In the genomic region with DNA sequence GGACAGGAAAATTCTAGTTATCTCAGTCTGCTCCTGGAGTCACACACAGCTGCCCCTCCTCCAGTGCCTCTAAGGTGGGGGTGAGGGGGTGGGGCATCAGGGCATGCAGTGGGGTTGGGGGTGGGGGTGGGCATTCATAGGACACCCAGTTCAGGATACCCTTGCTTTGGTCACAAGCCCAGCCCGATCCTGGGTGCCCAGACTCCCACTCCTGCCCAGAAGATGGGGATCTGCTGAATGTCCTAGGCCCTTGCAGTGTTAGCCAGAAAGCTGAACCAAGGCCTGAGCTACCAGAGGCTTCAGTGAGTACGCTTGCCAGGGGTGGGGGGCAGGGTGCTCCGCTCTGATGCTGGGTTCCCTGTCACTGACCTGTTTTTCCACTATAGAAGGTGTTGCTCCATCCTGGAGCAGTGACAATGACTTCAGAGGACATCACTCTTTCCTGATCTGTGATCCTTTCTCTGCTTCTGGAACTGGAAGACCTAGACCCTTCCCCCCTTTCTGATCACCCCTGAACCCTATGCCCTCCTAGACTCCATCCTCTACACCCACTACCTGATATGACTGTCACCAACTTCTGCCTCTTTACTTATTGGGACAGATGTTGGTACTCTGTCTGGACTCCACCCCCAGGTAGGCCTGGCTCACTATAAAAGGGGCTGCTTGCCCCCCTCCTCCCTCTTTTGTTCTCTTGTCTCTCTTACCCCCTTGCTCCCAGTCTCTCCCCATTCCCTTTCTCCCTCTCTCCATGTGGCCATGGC, we compare ENCODE assay signal across 10 mouse cellular contexts.
A peak's percentile ranks its signal among the peaks of the same experiment; 100 is the strongest.
DNase-seq lines count a peak whose midpoint lies in the region; ATAC-seq and TF ChIP-seq lines count a peak whose summit lies in the region.
"Had no signal": no experiment of that assay in that cellular context is flagged by ENCODE, and none has a peak within 500 bp of the region (broad histone marks: within the 10 kb centered on the region; RNA-seq: fewer than 3 reads in every experiment).

No protein-coding gene starts in this region.

- peak; percentile 51; the same call in 1 of the 2 replicates for ATAC-seq in forebrain, embryonic 11.5 days (replicated peaks; ENCODE audit: low FRiP score)
- peak; percentile 59 for ATAC-seq in neural tube, embryonic 15.5 days (ENCODE audit: low FRiP score)
- no peak; the same call in 1 of the 2 replicates for ATAC-seq in stomach, postnatal 0 days (ENCODE audit: low FRiP score, low TSS enrichment)

- no peak overlapping the region for H3K4me2 ChIP-seq in forebrain, embryonic 11.5 days (ENCODE audit: low read depth, low read length, severe bottlenecking)
- H3K4me2 ChIP-seq in neural tube, embryonic 15.5 days = no peak overlapping the region
- no peak overlapping the region for H3K4me2 ChIP-seq in stomach, postnatal 0 days (replicated peaks; ENCODE audit: low read depth)
- H3K4me2 ChIP-seq: heart, embryonic 12.5 days; lung, embryonic 15.5 days had no signal

- no peak for TF ChIP-seq EP300 in stomach, postnatal 0 days (optimal IDR thresholded peaks at IDR 0.05)

- intact Hi-C loops in gastrocnemius, adult 2 months (cut with DNase I) = loop anchor here (2.0 to 5.0 kb wide), 4 partner anchors 219 to 594 kb away; a partner anchor contains a TSS

- no peaks in the 10 kb centered on the region for H3K36me3 ChIP-seq in forebrain, embryonic 11.5 days (ENCODE audit: control insufficient read depth, insufficient read depth, low read length)
- H3K36me3 ChIP-seq in neural tube, embryonic 15.5 days = no peaks in the 10 kb centered on the region
- no peaks in the 10 kb centered on the region for H3K36me3 ChIP-seq in stomach, postnatal 0 days (ENCODE audit: control insufficient read depth, insufficient read depth, low read length)
- H3K36me3 ChIP-seq: heart, embryonic 12.5 days; lung, embryonic 15.5 days had no signal

- no peak overlapping the region for H3K4me3 ChIP-seq in forebrain, embryonic 11.5 days (ENCODE audit: low read depth, low read length)
- no peak overlapping the region for H3K4me3 ChIP-seq in neural tube, embryonic 15.5 days (replicated peaks)
- H3K4me3 ChIP-seq in gastrocnemius, adult 2 months = no peak overlapping the region
- H3K4me3 ChIP-seq in stomach, postnatal 0 days (ENCODE audit: low read depth, low read length) = no peak overlapping the region
- H3K4me3 ChIP-seq: heart, embryonic 12.5 days; lung, embryonic 15.5 days had no signal

- 0 out of 2 replicates have a peak, but pooled peaks cover 1% of the 10 kb centered on the region for H3K4me1 ChIP-seq in forebrain, embryonic 11.5 days (replicated peaks; ENCODE audit: control insufficient read depth, insufficient read depth, low read length)
- H3K4me1 ChIP-seq in neural tube, embryonic 15.5 days = peaks cover 4% of the 10 kb centered on the region; the same call in 1 of the 2 replicates
- H3K4me1 ChIP-seq in stomach, postnatal 0 days (replicated peaks; ENCODE audit: control insufficient read depth, insufficient read depth) = no peaks in the 10 kb centered on the region
- H3K4me1 ChIP-seq: heart, embryonic 12.5 days; lung, embryonic 15.5 days had no signal

- DNase-seq in layer of hippocampus, adult 9-11 months = peak; percentile 9
- DNase-seq in layer of hippocampus, adult 8-10 months (ENCODE audit: low spot score in 2 of 2) = no peak
- no peak for DNase-seq in forebrain, embryonic 11.5 days (ENCODE audit: low spot score)
- DNase-seq in induced T-regulatory cell, adult 2 months (ENCODE audit: low read depth) = peak; percentile 4
- DNase-seq in gastrocnemius, adult 2 months = no peak
- no peak for DNase-seq in stomach, postnatal 0 days (ENCODE audit: low spot score)
- DNase-seq in kidney, postnatal 36 days = no peak

- 38% methylated on average over 3 of the region's 3 CpGs for WGBS in forebrain, embryonic 11.5 days
- 67% methylated on average over 3 of the region's 3 CpGs for WGBS in neural tube, embryonic 15.5 days
- 62% methylated on average over 3 of the region's 3 CpGs for WGBS in stomach, postnatal 0 days

- no peak for TF ChIP-seq CTCF in gastrocnemius, adult 2 months (IDR thresholded peaks at IDR 0.05)
- no peak for TF ChIP-seq CTCF in stomach, postnatal 0 days (IDR thresholded peaks at IDR 0.05; ENCODE audit: low read depth)

- no peaks in the 10 kb centered on the region for H3K9me3 ChIP-seq in forebrain, embryonic 11.5 days (ENCODE audit: control insufficient read depth, low read length)
- H3K9me3 ChIP-seq in neural tube, embryonic 15.5 days (replicated peaks) = no peaks in the 10 kb centered on the region
- no peaks in the 10 kb centered on the region for H3K9me3 ChIP-seq in stomach, postnatal 0 days (ENCODE audit: control insufficient read depth, low read length)
- H3K9me3 ChIP-seq: lung, embryonic 15.5 days had no signal

- no peak overlapping the region for H3K27ac ChIP-seq in forebrain, embryonic 11.5 days (ENCODE audit: low read depth, low read length)
- no peak overlapping the region for H3K27ac ChIP-seq in neural tube, embryonic 15.5 days (replicated peaks)
- H3K27ac ChIP-seq in gastrocnemius, adult 2 months = no peak overlapping the region
- H3K27ac ChIP-seq in stomach, postnatal 0 days (replicated peaks) = no peak overlapping the region
- H3K27ac ChIP-seq: lung, embryonic 15.5 days had no signal

- no peak overlapping the region for H3K9ac ChIP-seq in forebrain, embryonic 11.5 days (ENCODE audit: low read length)
- H3K9ac ChIP-seq in neural tube, embryonic 15.5 days (replicated peaks) = no peak overlapping the region
- H3K9ac ChIP-seq in stomach, postnatal 0 days (ENCODE audit: low read length) = no peak overlapping the region
- H3K9ac ChIP-seq: heart, embryonic 12.5 days; lung, embryonic 15.5 days had no signal

- no peaks in the 10 kb centered on the region for H3K27me3 ChIP-seq in forebrain, embryonic 11.5 days (ENCODE audit: control insufficient read depth, insufficient read depth, low read length)
- no peaks in the 10 kb centered on the region for H3K27me3 ChIP-seq in neural tube, embryonic 15.5 days (replicated peaks)
- H3K27me3 ChIP-seq in stomach, postnatal 0 days (ENCODE audit: control insufficient read depth, insufficient read depth, low read length) = no peaks in the 10 kb centered on the region
- H3K27me3 ChIP-seq: heart, embryonic 12.5 days; lung, embryonic 15.5 days had no signal

Comparison
In these comparisons a context has a peak if more than half of its experiments do, and no peak if none do; other contexts are left out.
1. DNase-seq: peak in layer of hippocampus, adult 9-11 months (single experiment) and induced T-regulatory cell, adult 2 months (single experiment); none in layer of hippocampus, adult 8-10 months (0 of 2), forebrain, embryonic 11.5 days (single experiment), gastrocnemius, adult 2 months (single experiment), stomach, postnatal 0 days (single experiment) and kidney, postnatal 36 days (0 of 2).